Mouse (Mus musculus) 416B (cell line): ENCODE data around the gene Gm21973.
A peak's percentile ranks its signal among the peaks of the same experiment; 100 is the strongest.

Source experiments
- DNase-seq: peaks from one replicate; pipeline ENCODE4 v3.0.0; 2011; ENCODE audit warnings: low read depth

Gm21973 gene

DNA sequence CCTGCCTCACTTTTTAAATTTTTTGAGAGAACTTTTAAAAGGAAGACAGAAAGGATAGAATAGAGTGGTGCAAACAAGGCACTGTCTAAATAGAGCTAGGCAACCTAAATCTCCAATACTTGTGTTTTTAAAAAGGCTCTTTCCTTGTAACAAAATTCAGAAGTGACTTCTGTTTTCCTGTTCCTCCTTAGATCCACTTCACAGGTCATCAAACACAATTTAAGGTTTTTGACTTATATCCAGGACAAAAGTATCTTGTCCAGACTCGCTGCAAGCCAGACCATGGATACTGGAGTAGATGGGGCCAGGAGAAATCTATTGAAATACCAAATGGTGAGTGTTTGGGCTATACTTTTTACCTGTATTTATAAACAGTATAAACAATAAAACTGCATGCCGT lies at the start of gene Gm21973:
Gene Gm21973, plus strand, starts transcription at position 301 of the 400 bp plus-strand sequence.
- DNase-seq = no peak

DNA sequence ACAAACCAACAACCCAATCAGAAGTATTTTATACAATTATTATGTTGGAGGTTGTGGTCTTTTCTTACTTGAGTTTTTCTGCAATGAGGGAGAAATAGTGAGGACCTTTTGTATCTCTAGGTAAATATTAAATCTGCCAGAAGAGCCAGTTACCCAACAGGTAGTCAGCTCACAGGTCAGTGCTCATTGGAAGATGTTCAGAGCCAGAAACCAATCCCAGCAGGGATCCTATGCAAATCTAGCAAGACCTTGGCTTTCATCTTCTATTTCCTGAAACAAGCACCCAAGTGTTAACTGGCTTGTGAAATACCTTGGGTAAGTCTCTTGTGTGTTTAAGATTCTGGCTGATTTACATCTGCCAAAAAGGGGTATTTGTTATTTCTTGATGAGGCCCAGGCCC lies 48.8 kb upstream of the Gm21973 start:
- DNase-seq = no peak

DNA sequence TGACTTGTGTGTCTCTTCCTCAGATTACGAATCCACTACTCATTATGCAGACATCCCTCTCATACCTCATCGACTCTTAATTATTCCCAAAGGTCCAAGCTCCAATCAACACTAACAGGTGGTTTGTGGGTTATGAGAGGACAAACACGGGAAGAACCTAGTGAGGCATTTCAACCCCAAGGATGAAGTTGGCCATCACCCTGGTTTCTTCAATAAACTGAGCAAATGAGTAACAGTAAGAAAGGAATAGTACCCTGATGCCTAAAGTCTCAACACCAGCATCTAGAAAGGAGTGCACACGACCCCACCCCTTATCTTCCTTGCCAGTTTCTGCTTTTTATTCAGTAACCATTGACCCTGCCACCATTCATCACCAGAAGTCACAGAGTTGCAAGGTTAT lies 47.7 kb upstream of the Gm21973 start:
- no peak for DNase-seq

DNA sequence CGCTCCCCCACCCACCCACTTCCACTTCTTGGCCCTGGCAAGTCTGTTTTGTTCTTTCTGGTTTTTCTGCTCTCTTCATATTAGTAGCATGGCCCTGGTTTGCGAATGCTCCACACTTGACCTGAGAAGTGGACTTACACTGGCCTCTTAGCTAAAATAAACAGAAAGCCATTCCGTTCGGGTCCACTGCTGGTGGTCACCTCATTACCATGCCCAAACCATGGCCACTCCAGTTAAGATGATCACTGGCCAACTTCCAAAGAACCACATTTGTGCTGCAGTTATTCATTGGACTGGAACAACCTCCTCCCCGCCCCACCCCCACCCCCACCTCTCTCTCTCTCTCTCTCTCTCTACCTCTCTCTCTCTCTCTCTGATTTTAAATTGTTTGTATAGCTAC lies 43.6 kb upstream of the Gm21973 start:
- no peak for DNase-seq

DNA sequence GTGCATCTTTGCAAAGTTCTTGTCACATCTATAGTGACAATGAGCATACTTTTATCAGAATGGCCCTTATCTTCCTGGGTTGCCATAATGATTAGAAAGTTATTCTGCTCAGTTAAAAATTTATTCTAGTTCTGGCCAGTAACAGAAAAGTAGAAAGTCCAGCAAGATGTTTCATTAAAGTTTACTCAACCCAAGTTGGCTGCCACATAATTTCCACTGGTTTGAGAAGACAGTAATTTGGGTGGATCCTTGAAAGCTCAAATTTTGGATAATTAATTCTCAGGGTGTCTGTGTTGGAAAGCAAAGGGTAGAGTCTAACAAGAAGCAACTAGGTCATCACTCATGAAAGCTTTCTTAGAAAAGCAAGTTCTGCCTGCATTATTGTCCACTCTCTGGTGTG lies 41.5 kb upstream of the Gm21973 start:
- DNase-seq = no peak

DNA sequence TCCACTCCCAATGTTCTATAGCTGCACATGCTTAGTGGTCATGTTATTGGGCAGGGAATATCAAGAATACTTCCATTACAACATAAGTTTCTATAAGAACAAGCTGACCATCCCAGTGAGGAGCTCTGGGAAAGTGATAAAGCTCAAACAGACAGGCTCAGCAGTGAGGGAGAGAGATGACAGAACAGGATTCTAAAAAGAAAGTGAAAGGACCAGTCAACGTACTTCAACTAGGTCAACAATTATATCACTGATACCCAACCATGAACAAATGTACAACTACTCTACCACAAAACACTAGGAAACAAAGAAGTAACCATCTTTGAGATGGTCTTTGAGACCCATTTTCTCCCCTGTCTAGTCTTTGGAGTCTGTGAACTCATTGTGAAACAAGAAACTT lies 28.6 kb upstream of the Gm21973 start:
- no peak for DNase-seq

DNA sequence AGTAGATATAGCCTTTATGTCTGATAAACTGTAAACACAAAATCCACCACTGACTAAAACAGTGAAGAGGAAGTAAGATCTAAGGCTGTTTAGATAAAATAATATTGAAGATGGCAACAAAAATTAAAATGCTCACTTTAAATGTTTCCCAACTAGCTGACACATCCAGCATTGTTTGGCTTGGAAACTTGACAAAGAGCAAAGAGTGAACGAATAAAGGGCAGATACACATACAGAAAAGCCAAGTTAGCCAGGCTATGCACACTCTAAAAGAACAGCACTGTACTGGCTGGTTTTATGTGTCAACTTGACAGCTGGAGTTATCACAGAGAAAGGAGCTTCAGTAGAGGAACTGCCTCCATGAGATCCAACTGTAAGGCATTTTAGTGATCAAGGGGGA lies 27.1 kb upstream of the Gm21973 start:
- no peak for DNase-seq

DNA sequence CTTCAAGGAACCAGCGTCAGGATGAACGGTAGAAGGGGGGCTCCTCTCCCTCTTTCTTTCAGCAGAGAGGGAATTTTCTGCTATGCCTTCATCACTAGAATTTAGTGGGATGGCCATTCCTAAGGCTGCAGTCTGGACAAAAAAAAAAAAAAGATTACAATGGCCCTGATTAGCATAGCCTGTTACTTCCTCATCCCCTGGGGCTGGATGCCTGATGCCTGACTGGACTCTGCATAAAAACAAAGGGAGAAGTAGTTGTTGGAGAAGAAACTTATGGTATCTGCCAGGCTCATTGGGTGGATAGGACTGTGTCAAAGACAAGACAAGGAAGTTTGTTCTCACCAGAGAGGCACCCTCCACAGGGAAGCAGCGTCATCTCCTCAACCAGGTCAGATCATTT lies 25.7 kb upstream of the Gm21973 start:
- no peak for DNase-seq

DNA sequence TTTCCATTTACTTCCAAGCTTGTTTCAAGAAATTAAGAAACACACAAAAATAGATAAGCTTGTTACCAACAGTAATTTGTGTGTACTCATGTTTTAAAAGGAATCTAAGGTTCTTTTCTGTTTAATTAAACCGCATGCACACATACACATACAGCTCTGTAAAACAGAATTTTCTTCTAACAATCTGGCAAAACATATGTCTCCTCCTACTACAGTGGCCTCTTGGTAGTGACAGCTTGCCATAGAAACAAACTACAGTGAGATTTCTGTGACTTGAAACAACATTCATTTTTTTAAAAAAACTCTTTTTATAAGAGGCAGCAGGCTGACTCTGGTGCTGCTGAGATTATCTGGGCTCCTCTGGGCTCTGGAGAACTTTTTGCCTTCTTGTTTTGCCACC lies 18.7 kb upstream of the Gm21973 start:
- DNase-seq = no peak

DNA sequence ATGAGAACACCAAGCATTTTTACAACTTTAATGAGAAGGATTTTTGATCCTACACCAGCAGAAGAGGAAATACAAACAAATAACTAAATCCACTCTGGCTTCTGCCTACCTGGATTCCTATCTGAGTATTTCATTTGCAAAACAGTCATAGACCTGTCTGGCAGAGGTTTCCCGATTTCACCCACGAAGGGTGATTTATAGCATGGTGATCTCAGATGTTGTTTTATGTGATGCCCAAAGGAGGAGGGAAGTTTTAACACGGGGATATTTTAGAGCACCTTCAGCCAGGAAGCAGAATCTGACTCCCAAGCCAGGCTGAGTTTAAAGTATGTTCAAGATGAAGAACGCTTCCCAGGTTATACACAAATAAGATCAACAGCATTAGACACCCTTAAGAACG lies 13.4 kb upstream of the Gm21973 start:
- no peak for DNase-seq

DNA sequence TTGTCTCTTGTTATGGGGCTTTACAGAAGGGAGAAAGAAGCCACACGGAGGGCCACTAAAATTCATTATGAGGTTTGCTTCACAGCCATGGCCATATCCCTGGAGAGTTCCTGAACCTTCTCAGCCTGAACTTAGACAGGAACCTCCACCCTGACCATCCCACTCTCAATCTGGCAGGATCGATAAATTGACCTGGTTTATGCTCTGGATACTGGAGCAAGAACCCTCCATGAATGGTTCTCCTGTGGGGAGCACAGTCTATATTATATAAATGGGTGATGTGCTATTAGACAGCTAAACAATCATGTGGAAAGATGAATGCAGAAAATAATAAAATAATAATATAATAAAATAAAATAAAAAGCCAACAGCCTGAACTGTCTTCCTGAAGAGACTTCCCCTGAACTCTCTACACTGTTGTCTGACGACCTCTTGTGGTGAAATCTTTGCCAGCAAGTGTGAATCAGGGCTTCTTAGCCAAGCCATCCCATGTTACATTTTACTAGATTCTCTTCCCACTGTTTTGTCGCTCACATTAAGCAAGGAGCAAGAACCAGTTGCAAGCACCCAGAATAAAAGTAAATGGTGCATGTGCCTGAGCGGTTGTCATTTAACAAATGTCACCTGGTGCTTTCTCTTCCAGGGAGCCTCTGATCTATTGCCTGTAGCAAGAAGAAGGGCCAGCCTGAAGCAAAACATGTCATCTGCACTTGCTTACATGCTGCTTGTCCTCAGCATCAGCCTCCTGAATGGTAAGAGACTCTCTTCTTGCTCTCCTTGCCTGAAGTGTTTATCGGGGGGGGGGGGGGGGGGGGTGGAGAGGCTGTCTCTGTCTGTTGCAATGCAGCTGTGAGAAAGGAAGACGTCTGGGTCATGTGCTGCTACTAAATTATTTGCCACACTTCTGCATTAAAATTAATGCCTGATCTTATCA lies 11.4 kb upstream of the Gm21973 start:
- DNase-seq = peak; percentile 51

DNA sequence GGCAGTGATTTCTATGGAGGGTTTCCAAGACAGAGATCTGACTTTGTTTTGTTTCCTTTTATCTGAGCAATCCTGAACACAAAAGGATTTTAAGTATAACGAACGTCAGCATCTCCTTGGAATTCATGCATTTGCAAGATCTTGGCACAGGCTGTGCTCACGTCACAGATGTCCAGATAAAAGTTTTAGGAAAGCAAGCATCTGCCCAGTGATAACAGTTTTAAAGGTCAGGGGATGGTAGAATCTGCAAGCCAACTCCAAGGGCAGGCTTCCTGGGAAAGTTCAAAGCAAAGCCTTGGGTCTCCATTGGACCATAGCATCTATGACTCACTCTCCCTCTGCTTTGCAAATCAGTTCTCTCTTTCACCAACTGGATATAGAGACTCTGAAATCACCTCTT lies 5.4 kb downstream of the Gm21973 start:
- DNase-seq = no peak

DNA sequence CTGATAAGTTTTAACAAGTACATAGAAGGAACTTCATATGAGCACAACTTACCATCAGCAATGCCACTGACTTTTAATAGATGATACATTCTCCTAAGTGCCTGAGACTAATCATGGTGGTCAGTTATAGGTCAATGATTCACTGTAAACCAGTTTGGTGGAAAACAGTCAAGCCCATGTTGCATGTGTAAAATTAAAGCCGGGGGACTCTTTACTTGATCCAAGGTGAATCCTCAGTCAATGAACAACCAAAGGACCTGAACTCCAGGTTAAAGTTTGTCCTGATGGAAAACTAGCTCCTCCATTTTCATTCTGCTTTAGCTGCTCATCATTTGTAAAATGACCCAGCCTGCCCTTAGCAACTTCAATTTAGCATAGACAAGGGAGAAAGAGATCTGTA lies 7.4 kb downstream of the Gm21973 start:
- no peak for DNase-seq

DNA sequence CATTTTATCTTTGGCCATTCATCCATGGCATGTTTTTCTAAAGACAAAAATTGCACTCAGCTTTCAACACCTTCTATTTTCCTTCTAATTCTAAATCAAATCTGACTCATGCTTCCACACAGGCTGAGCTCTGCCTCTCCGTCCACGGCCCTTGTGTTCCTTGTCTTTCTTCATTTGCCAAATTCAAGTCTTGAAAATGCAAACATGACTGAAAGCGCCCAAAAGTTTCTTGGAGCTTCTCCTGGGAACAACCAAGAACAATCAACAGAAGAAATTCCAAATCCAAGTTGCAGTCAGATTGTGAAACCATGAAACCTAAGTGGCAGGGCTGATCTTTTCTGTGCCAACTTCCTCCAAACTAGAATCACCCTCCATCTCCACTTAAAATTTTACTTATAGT lies 13.4 kb downstream of the Gm21973 start:
- DNase-seq = no peak

DNA sequence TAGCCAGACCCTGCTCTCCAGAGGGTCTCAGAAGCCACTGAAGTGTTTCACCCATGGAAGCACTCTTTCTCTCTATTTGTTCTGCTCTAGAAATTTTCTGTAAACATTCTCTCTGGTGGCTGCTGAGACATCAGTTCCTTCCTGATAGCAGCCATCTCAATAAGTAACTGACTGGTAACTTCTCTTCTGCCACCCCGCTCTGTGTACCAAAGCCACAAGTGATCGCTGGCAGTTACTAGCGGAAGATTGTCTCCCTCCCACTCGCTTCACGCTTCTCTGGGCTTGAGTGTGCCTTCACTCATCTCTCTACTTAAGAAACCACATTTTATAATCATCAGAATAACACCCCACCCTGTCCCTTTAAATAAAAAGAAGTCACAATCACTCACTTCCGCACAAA lies 21.9 kb downstream of the Gm21973 start:
- no peak for DNase-seq

DNA sequence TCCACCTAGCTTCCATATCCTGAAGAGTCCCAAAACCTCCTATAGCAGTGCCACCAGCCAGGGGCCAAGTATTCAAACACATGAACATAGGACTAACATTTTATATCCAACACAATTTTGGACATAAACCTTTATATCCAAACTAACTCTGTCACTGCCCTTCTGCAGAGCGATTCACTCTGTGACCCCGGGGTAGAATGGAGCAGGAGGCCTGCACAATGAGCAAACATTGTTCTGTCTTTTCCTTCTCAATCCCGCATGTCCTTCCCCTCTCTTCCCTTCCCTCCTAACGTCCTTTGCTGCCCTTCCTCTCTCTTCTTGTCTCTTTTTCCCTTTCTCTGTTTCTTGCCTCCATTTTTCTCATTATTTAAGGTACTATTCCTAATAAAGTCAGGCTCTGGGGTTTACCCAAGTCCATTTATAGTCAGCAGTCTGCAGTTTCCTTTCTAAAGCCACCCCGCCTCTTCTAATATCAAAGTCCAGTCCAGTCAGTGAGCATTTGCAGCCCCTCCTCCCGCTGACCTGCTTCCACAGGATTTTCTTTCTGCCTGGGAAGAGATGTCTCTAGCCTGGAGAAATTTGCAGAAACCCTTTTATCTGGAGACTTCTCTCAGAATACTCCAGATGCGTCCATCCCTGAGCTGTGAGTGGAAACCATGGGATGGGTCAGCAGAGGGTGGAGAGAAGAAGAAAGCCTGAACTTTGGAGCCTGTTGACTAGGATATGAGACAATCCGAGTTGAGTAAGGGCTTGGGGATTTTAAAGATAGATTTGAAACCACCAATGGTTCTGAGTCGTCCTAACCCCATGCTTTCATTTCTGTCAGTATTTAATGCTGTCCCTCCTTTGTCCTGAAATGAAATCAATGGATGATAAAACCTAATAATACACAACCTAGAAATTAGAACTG lies 33.1 kb downstream of the Gm21973 start, which contains the start of gene Agxt2:
Gene Agxt2, plus strand, starts transcription at position 494 of the 910 bp plus-strand sequence.
- DNase-seq = no peak

DNA sequence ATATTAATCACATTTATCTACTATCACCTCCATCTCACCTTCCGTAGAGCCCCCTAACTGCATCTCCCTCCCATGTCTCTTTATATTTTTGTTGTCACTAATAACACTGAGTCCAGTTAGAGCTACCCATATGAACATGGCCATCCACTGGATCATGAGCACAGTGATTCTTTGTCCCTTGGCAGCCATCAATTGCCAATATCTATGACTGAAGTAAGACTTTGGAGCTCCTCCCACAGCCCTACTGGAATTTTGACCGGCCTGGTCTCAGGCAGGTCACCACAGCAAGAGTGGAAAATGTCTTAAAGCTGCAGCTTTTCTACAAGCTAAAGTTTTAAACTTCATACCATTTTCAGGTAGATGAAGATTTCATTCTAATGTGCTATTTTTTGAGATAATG lies 41.2 kb downstream of the Gm21973 start:
- DNase-seq = no peak

DNA sequence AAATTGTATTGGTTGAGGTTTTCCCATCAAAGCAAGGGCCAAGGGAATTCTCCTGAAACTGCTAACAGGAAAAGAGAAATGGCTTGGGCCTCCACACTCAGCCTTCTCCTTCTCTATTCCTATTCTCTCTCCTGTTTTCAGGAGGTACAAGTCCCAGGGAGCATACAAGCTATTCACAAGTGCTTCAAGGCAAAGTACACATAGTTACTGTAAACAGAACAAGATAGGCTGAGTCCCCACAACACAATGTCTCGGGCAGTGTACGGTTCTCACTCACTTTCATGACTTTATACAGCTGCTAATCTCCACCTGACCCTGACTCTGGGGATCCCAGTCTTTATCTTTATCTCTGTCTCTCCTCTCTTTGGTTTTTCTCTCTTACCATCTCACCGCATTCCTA lies 50.2 kb downstream of the Gm21973 start:
- no peak for DNase-seq

DNA sequence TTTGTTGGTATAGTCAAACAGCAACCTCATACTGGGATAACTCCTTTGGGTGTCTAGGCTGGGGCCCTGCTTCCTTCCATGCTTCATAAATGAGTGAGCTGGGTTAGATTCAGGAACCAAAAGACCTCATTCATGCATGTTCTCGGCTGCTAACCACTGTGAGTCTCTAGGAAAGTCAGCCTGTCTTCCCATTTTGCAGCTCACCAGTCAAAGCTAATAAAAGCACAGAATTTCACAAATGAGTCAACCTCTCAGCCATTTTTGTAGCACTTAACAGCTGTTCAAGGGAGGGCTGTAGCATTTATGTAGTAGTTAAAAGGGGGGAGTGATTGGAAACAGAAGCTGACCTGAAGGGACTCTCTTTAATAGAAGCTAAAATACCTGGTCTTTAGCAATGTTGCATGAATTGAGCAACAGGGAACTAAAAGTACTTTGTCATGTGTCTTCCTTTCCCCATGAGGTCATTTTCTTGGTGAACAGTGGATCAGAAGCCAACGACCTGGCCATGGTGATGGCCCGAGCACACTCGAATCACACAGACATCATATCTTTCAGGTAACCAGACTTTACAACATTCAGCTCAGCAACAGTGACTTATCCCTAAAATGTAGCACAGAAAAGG lies 53.3 kb downstream of the Gm21973 start:
- no peak for DNase-seq

DNA sequence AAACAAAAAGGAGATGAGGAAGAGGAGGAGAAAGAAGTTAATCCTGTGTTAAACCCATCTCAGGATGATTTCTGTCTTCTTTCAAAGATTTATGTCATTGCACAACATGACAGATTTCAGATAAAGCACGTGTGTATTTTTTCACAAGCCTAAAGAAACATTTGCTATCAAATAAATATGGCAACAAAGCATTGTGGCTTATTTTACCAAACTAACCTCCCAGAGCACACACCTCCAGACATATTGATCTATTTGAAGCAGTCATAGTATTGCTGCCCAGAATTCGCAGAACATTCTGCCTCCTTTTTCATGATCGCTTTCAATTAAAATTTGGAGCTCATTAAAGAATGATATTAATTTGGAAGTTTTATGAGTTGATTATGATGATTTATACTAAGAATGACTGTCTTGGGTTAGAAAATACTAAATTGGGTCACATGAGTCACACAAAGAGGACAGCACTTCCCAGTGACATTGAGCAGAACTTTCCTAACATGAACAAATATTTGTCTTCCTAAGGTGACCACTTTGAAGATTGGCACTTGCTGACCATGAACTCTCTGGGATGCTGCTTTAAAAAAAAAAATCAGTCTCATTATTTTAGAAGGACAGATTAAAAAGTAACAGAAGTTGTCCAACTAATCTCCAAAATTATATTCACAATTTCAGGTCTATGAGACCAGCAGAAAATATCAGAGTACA lies 54.7 kb downstream of the Gm21973 start:
- DNase-seq = no peak

DNA sequence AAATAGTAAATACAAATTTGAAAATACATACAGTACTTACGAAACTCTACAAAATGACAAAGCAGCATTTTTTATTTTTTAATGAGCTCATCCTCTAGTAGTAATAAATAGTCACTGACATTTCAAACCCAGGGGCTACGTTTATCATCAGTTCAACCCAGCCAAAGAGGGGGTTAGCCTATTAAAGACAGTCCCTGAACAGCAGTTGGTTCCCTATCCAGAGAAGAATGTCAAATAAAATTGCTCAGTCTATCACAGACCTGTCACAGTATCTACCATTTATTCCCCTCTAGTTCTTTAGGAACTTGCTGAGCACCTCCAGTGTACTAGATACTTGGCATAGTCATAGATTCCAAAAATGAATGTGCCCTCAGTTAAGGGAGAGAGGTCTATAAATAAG lies 62.1 kb downstream of the Gm21973 start:
- DNase-seq = no peak

DNA sequence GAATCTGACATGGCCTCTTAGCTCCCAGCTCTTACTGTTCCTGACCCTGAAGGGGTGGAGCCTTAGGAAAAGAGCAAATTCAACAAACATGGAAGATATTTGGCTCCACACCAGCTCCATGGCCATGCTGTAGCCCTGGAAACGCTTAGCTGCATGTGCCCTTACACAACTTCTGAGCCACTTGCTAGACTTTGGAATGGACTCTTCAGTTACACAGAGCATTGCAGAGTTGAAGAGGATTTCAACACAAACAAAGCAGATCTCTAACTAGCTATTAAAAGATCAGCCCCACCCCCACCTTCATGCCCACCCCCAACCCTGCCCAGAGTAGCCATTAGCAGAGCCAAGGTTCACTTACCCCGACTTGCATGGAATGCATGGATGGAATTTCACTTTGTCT lies 74.6 kb downstream of the Gm21973 start:
- no peak for DNase-seq
